Mouse (Mus musculus): Measurements from ENCODE around the gene Olfr168. TPM values are rescaled to one million over a fixed set of nuclear protein-coding genes. Genes with fewer than 3 reads are reported as not detected.
"Not testable (repeated sequence)": the region's sequence is repeated elsewhere in the genome, so short reads cannot be mapped to it uniquely, and the experiment has no call there.

Olfr168 gene
- not detected for total RNA-seq (2021)
- long read RNA-seq, experiment 1: 0 reads
- long read RNA-seq, experiment 2: 0 reads

DNA sequence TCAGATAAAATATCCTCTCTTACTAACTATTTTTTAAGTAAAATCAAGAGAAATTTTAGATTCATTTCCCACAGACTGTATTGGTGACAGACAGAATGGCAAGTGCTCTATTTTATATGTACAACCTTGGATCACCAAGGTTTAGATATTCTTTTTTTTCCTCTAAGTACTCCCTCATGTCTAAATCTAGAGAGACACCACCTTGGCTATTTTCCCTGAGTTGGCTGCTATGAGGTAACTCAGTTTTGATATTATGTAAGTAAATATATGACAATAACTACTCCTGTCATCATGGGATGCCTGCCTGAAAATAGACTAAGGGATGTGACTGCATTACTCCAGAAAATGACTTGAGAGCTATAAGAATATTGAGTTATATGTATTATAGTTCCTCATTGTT, at the start of gene Olfr168:
Gene Olfr168, minus strand, starts transcription at position 101 of the 400 bp plus-strand sequence.
- TF ChIP-seq CTCF (IDR thresholded peaks at IDR 0.05): no peak
- intact Hi-C loops (cut with DNase I): no loop called here
- Histone ChIP-seq H3K4me3 (no peak within 1 kb of the TSS), H3K27ac (no peak within 1 kb of the TSS)
- DNase-seq: no peak

DNA sequence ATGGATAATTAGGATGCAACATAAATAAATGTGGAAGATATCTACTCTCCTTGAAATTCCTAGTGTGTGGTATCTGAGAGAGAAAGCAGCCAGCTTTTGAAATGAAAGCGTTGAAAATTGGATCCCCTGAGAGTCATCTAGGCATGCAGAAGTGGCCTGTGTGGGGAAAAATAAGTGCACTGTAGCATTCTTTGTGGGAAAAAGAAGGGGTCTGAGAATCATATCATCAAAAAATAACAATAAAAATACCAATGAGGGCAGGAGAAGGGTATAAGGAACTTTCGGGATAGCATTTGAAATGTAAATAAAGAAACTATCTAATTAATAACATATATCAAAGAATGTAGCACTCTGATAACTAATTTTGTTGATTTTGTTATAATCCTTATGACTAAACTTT, 36.4 kb upstream of the Olfr168 start, which contains the start of gene Olfr169:
Gene Olfr169, minus strand, starts transcription at position 101 of the 400 bp plus-strand sequence.
- intact Hi-C loops (cut with DNase I); H3K27ac ChIP-seq; DNase-seq; H3K4me3 ChIP-seq: not testable (repeated sequence)

DNA sequence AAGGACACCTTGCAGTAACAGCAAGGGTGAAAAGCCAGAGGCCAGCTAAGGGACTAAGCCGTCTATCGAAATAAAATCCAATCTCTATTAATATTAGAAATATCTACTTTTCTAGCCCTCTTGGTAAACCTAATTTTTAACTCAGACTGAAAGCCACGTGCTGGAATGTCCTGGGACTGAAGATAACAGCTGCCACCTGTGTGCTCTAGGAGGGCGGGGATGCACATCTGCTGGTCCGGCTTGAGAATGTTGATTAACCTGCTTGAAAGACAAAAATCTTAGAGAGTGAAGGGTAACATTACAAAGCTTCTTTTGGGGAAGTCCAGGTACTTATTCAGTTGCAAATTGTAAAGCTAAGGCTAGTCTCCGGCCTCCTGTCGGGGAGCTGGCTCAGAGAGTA, 18.1 kb upstream of the Olfr168 start:
- H3K27ac ChIP-seq; intact Hi-C loops (cut with DNase I); DNase-seq; H3K4me3 ChIP-seq: not testable (repeated sequence)

DNA sequence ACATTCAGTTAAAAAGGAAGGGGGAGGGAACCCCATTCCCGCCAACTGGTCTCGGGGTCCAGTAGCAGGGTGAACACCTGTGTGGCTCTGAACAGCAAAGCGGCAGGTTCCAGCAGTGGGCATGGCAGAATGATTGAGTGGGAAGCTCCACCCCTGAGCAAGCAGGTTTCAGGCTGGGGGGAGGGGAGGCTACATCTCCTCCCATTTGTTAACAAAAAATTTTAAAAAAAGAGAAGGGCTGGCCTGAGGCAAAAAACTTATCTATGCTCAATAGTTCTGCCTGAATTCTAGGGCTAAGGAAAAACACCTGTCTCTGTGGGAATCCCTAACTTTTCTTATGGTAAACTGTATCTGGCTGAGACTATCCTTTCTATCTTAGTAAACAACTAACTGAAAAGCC, 16.9 kb upstream of the Olfr168 start:
- intact Hi-C loops (cut with DNase I); H3K27ac ChIP-seq; H3K4me3 ChIP-seq; DNase-seq: not testable (repeated sequence)

DNA sequence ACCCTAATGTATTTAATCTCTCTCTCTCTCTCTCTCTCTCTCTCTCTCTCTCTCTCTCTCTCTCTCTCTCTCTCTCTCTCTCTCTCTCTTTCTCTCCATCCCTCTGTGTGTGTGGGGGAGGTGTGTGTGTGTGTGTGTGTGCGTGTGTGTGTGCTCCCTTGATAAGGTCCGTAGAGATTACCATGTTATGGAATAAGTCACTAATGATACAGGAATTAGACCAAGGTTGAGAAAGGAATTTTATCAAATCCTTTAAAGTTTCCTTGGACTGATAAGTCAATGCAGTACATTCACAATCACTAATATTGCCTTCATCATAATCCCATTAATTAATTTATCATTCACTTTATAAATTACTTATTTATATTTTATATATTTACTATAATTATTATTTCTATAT, 13.2 kb downstream of the Olfr168 start, which contains the start of gene Olfr167:
Gene Olfr167, minus strand, starts transcription at position 101 of the 400 bp plus-strand sequence.
- Histone ChIP-seq H3K4me3 (no peak within 1 kb of the TSS), H3K27ac (no peak within 1 kb of the TSS)
- intact Hi-C loops (cut with DNase I): no loop called here
- no peak for TF ChIP-seq CTCF (IDR thresholded peaks at IDR 0.05)
- no peak for DNase-seq

DNA sequence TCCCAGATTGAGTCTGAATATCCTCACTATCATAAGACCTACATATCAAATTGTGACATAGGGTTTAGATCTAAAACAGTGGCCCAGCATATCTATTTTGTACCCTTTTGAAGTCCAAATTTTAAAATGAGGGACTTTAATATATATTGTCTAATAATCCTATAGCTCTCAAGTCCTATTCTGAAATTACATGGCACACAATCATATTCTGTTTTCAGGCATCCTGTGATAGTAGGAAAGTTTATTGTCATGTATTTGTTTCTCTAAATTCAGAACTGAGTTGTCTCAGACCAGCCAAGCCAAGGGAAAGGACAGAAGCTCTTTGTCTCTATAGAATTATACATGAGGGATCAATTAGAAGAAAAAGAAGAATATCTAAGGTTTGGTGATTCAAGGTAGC, 52.0 kb downstream of the Olfr168 start, which contains the start of gene Olfr166:
Gene Olfr166, plus strand, starts transcription at position 301 of the 400 bp plus-strand sequence.
- intact Hi-C loops (cut with DNase I): no loop called here
- no peak for TF ChIP-seq CTCF (IDR thresholded peaks at IDR 0.05)
- Histone ChIP-seq H3K27ac (no peak within 1 kb of the TSS), H3K4me3 (no peak within 1 kb of the TSS)
- DNase-seq: no peak

Other genes with a start within 250 kb of the Olfr168 start
- gene Olfr164, start 221.5 kb downstream of the Olfr168 start, total RNA-seq (2021): not detected
- not detected for gene Olfr165, start 112.4 kb downstream of the Olfr168 start, total RNA-seq (2021)
- gene Olfr166, start 51.9 kb downstream of the Olfr168 start, total RNA-seq (2021): not detected
- gene Olfr167, start 13.3 kb downstream of the Olfr168 start, total RNA-seq (2021): not detected
- gene Olfr169, start 36.3 kb upstream of the Olfr168 start, total RNA-seq (2021): not detected
- gene Olfr170, start 76.3 kb upstream of the Olfr168 start, total RNA-seq (2021): not detected
- gene Olfr171, start 94.4 kb upstream of the Olfr168 start, total RNA-seq (2021): not detected
- gene Lamp3, start 170.8 kb upstream of the Olfr168 start, total RNA-seq (2021): not detected
- under 1 TPM; 0.08 TPM for gene B3gnt5, start 224.7 kb upstream of the Olfr168 start, total RNA-seq (2021)

All from gastrocnemius, adult 2 months (tissue).